Mouse (Mus musculus) adrenal gland, postnatal 14 days (tissue): ENCODE results near the gene Gtf2h1. TPM values are rescaled to one million over a fixed set of nuclear protein-coding genes. Genes with fewer than 3 reads are reported as not detected.
"Not testable (repeated sequence)": the region's sequence is repeated elsewhere in the genome, so short reads cannot be mapped to it uniquely, and the experiment has no call there.

Experiments used
- DNase-seq: peaks from one replicate; pipeline ENCODE4 v3.0.0; 2021; ENCODE audit warnings: mixed read lengths
- long read RNA-seq, 2 experiments: library from polyadenylated mRNA; stranded (forward); transcript quantifications; one replicate each; pipeline ENCODE4 v2.0.0; 2021
- total RNA-seq: library from RNA; stranded (reverse); gene quantifications from 2 replicates; pipeline ENCODE4 v1.2.3, GENCODE M21; 2021

The Gtf2h1 gene
- total RNA-seq, result 41.1 and 41.3 TPM in 2 replicates
- long read RNA-seq, experiment 1, transcript Gtf2h1-201 (15 exons, 2,736 nt), result major isoform, 30 of 34 reads
- long read RNA-seq, experiment 1, partial matches to known transcripts, result 1 of 34 reads
- long read RNA-seq, experiment 1, other reads (novel, unspliced or antisense), result 3 of 34 reads
- long read RNA-seq, experiment 2, transcript Gtf2h1-201 (15 exons, 2,736 nt), result major isoform, 30 of 36 reads
- long read RNA-seq, experiment 2, partial matches to known transcripts, result 3 of 36 reads
- long read RNA-seq, experiment 2, other reads (novel, unspliced or antisense), result 3 of 36 reads

GRCm38 (mm10) chr7:46795287-46796205, at the start of gene Gtf2h1, which contains the start of gene Hps5:
Gtf2h1 (plus strand) TSS chr7:46796103.
Hps5 (minus strand) TSS chr7:46796064.
- peak; percentile 100 for DNase-seq

DNA sequence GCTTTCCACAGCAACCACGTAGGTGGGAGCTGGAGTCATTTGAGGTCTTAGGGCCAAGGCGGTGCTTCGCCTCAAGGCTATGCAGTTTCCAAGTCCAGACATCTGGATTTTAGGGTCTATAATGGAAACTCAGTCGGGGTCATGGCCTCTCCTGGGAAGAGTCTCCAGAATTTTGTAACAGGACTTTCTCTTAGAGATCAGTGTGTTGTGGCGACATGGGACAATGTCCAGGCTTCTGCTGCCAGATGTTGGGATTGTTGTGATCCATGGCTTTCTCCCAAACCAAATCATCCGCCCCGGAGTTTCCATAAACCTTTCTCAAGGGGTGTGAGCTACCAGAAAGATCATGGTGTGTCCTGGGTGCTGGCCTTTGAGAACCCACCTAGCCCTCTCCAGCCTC, 49.5 kb upstream of the Gtf2h1 start:
- no peak for DNase-seq

- DNase-seq, result peak; percentile 21
Measured at GRCm38 (mm10) chr7:46748459-46748858, 47.4 kb upstream of the Gtf2h1 start.

DNA sequence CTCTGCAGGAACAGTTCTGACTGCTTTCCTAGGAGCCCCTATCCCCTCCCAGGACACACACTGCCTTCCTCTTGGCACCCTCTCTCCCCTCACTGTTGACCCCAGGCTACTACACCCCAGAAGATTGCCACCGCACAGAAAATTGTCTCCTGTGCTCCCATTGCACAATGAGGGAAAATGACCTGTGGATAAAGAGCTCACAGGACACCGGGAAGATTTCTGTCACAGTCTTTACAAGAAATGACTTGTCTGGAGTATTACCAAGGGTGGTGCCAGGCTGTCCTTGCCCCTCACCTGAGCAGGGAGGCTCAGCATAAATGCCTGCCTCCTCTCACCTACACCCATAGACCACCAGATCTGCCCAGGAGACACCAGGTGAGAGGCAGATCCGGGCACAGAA, 44.4 kb upstream of the Gtf2h1 start, which contains the start of gene Saa2:
Gene Saa2, plus strand, starts transcription at position 301 of the 400 bp plus-strand sequence.
- no peak for DNase-seq

DNA sequence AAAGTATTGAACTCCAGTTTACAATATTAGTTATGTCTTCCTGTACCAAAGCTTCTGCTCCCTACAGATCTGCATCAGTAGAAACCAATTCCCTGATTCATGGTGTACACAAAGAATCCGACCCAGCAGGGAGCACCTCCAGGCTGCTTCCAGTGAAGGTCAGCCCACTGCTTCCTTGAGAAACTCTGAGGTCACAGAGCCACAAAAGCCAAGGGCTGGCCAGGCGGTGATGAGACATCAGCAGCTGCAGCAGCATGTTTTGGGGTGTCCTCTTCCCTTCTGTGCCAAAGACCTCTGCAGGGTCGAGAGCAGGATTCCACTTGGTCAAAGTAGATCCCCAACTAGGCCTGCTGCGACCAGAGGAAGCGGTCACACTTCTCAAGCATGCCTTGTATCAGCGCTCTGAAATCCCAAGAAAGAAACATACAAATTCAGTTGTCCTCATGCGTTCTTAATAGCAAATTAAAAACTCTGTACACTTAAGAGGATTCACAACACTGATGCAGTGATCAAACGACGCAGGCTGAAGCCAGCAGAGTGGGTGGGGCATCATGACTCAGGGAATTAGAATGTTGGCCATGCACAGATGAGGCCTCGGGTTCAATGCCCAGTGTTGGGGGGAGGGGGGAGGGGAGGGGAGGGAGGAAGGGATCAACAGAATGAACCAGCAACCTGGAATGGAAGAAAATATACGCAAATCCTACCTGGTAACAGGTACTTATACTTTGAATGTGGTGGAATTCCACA, 34.7 kb upstream of the Gtf2h1 start:
- peak; percentile 40 for DNase-seq

DNA sequence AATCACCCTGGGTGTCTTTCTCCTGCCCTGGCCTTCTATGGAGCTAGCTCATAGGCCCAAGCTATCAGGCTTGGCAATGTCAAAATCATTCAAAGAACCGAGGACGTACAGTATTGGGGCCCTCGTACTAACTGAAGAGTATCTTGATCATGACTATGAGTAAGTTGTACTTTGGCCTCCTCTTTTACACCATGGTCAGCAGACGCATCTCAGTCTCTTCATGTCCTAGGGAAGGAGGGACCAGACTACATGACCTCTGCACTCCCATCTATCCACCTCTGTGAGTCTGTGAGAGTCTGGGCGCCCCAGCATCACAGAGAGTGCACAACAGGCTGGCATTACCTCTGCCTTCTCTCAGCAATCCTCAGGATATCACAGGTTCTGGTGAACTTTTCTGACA, 33.3 kb upstream of the Gtf2h1 start:
- no peak for DNase-seq

GRCm38 (mm10) chr7:46764672-46765071, 31.2 kb upstream of the Gtf2h1 start:
- no peak for DNase-seq

GRCm38 (mm10) chr7:46767371-46767770, 28.5 kb upstream of the Gtf2h1 start:
- DNase-seq, result no peak

DNA sequence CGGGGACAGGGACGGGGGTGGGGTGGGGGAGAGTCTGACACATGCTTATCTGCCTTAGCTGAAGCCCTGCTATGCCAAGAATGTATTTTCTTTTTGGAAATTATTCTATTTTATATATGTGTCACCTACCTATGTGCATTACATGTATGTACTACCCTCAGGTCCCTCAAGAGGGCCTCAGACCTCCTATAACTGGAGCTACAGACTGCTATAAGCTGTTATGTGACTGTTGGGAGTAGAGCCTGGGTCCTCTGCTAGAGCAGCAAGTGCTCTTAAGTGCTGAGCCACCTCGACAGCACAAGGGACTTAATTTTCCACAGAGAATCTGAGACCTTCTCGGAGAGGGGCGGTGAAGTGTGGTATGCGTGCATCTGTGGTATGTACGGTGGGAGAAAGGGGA, 27.5 kb upstream of the Gtf2h1 start:
- no peak for DNase-seq

GRCm38 (mm10) chr7:46770706-46771105, 25.2 kb upstream of the Gtf2h1 start:
- DNase-seq, result peak; percentile 66

DNA sequence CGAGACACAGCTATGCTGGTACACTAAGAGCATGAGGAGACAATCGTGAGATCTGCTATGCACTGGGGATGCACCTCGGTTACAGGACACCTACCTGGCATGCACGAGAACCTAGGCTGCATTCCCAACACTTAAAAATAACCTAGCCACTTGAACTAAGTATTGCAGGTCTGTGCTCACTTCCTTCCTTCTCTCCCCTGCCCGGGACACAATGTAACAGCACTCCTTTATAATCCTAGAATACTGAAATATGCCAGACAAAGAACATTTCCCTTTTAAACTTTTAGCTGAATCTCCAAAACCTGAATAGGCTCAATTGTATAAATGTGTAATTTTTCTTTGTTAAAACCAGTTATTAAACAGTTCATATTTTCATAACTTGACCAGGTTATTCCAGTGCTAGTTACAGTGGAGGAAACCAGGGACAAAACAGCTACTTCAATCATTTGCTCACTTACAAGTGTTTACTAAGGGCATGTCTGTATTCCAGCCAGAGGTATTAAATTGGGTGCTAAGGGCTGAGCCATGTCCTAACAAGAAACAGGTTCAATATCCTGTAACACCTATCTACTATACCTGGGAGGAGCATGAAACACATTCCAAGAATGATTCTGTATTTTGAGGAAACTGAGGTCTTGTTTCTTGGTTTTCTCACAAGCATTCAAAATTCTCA, 6.6 kb upstream of the Gtf2h1 start:
- no peak for DNase-seq

DNA sequence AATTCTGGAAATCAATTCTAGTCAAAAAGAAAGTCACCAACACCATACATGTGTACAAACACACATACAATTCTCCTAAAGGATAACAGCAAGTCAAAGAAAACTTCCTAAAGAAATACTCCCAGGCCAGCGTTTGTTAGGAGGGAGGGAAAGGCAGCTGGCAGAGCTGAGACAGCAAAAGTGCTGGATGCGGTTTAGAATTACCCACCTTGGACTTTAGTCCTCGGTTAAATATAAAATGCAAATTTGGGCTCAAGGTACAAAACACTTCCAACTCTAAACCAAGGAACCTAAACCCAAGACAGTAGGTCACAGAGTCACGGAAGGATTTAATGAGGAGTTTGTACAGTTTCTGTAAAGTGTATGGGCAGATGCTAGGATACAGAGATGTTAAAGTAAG, 2.0 kb upstream of the Gtf2h1 start:
- no peak for DNase-seq

DNA sequence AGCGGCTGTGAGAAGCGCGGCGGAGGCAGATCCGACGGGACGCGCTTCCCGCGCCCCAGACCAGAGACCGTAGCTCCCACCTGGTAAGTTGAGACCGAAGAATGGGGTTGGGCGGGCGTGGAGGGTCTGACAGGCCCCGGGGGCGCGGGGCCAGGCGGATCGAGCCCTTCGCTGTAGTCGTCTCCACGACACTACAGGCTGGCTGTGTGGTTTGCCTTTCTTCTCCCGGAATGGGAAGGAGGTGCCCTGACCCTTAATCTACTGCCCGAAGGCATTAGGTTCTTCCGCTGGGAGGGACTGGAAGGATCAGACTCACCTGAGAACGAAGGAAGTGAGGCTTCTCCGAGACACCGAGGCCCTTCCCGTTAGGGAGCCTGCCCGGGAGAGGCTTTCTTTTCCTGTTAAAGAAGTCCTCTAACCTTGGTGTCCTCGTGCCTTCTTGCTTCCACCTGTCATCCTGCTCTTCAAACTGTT, 340 bp downstream of the Gtf2h1 start:
- DNase-seq, result peak; percentile 37

- DNase-seq, result no peak
Measured at GRCm38 (mm10) chr7:46796779-46797178, 876 bp downstream of the Gtf2h1 start.

- DNase-seq, result no peak
Measured at GRCm38 (mm10) chr7:46810325-46810724, 14.4 kb downstream of the Gtf2h1 start.

DNA sequence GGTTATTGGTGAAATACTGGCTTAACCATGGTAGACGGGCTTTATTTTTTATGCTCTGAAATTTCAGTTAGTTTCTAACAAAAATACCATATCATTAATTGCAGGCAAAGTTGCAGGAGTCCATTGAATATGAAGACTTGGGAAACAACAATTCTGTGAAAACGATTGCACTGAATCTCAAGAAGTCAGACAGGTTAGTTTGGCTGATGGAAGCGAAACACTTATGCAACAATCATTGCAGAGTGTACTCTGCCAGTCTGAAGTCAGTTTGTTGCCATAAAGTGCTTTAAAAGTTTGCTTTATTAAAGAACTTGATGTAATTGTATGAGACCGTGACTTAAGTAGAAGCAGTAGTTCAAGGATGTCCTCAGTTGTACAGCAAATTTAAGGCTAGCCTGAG, 18.1 kb downstream of the Gtf2h1 start:
- no peak for DNase-seq

DNA sequence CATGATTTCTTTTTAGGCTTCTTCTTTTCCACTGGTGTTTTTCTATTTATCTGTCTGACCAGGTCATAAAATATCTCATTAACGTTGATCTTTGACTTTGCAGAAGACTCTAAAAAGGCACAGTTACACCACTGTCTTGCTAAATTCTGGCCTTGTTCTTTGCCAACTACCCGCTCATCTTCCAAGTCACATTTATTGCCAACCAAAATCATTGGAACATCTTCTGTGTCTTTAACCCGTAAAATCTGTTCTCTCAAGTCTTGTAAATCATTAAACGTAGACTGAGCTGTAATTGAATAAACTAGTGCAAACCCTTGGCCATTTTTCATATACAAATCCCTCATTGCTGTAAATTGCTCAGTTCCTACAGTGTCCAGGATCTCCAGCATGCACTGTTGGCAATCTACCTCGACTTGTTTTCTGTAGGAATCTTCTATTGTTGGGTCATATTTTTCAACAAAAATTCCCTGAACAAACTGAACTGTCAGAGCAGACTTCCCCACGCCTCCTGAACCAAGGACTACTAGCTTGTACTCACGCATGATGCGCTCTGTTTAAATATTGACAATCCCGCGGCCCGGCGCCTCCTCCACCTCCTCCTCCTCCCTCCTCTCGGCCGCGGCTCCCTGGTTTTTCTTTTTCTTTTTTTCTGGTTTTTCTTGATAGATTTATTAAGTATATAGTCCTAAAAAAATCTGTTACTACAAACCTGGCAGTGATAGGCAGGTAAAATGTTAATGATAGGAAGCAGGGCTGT, 25.2 kb downstream of the Gtf2h1 start:
- not testable (repeated sequence) for DNase-seq

DNA sequence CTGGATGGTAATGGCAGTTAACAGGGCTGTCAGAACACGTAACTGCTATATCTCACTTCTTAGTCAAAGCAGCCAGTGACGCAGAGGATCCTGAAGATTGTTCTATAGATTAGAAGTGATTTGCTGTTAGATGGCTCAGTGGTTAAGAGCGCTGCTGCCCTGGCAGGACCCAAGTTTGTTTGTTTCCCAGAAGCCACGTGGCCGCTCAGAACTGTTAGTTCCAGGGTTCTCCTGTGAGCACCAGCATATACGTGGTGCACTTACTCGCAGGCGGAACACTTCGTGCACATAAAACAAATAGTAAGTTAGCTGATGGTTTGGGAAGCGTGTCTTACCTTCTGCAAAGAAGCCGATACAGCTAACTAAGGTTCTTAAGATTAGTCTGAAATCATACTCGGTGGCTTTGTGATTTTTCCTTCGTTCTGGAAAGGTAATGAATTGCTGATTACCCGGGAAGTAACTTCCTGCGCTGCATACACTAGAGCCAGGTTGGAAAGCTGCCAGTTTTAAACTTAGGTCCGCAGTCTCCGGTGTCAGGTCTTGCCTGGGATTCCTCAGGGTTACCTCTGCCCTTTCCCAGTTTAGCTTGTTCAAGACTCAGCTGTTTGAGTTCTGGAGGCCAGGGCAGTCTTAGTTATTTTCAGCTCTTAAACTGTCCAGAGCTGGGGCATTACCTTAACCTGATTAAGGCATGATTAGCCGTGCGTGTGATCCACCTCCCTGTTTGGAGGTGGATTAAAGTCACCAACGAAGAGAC, 31.3 kb downstream of the Gtf2h1 start:
- DNase-seq, result no peak

- no peak for DNase-seq
Measured at GRCm38 (mm10) chr7:46827803-46828184, 31.9 kb downstream of the Gtf2h1 start.

- peak; percentile 45 for DNase-seq
Measured at GRCm38 (mm10) chr7:46829911-46830310, 34.0 kb downstream of the Gtf2h1 start.
